Mouse (Mus musculus) limb, embryonic 15.5 days (tissue): Measurements from ENCODE around the gene Mlxipl. TPM values are rescaled to one million over a fixed set of nuclear protein-coding genes. Genes with fewer than 3 reads are reported as not detected.

Source experiments
- ATAC-seq: fragments of 200-750 bp; cut with Nextera tagmentation; 2 replicates; pipeline ENCODE4 v1.8.0; 2017; ENCODE audit warnings: low read depth, moderate TSS enrichment; ENCODE audit not compliant: insufficient number of reproducible peaks, low FRiP score, low TSS enrichment
- H3K27ac ChIP-seq: fragments of 300-500 bp; sonication (generic); 2 replicates; pipeline ENCODE4 v1.5.1; 2015; ENCODE audit warnings: moderate library complexity, mild to moderate bottlenecking, inconsistent platforms
- H3K27me3 ChIP-seq: fragments of 300-500 bp; sonication (generic); 2 replicates; pipeline ENCODE4 v1.6.1; 2015; ENCODE audit warnings: inconsistent platforms
- H3K36me3 ChIP-seq: fragments of 300-500 bp; sonication (generic); 2 replicates; pipeline ENCODE4 v1.6.1; 2015; ENCODE audit warnings: inconsistent platforms
- H3K4me1 ChIP-seq: fragments of 300-500 bp; sonication (generic); 2 replicates; pipeline ENCODE4 v1.6.1; 2015; ENCODE audit warnings: inconsistent platforms
- H3K4me2 ChIP-seq: fragments of 300-500 bp; sonication (generic); 2 replicates; pipeline ENCODE4 v1.6.1; 2015; ENCODE audit warnings: mild to moderate bottlenecking, inconsistent platforms
- H3K4me3 ChIP-seq: fragments of 300-500 bp; sonication (generic); 2 replicates; pipeline ENCODE4 v1.5.1; 2015; ENCODE audit warnings: mild to moderate bottlenecking, inconsistent platforms
- H3K9ac ChIP-seq: fragments of 300-500 bp; sonication (generic); 2 replicates; pipeline ENCODE4 v1.6.1; 2015; ENCODE audit warnings: inconsistent platforms
- H3K9me3 ChIP-seq: fragments of 300-500 bp; sonication (generic); 2 replicates; pipeline ENCODE4 v1.6.1; 2016; ENCODE audit warnings: inconsistent platforms
- WGBS: fragments of 180-500 bp; shearing (Covaris S2); methylation state at CpG from one replicate; pipeline ENCODE4 v1.1.7; 2015; 5-methylcytosine and 5-hydroxymethylcytosine counted together
- polyA plus RNA-seq: library from polyadenylated mRNA; unstranded; fragments of >200 nt; fragmentation: Nextera tagmentation; extraction: Ambion mirVana; gene quantifications from 2 replicates; pipeline ENCODE4 v1.2.1, GENCODE M21; 2015

Gene Mlxipl
- polyA plus RNA-seq, 1 experiment from 2014 or later = 0.86 TPM

- Histone ChIP-seq H3K27me3 (no peaks in the 10 kb centered on the region), H3K4me2 (peak overlapping the region; percentile 56), H3K9me3 (no peaks in the 10 kb centered on the region), H3K36me3 (peaks cover 3% of the 10 kb centered on the region), H3K9ac (peak overlapping the region; percentile 96), H3K4me3 (peak overlapping the region; percentile 98), H3K4me1 (peaks cover 15% of the 10 kb centered on the region), H3K27ac (peak overlapping the region; percentile 96)
- peak; percentile 46 for ATAC-seq
- under 1% methylated on average over 95 of the region's 102 CpGs for WGBS
Observed at GRCm38 (mm10) chr5:135187349-135188213, 97.9 kb downstream of the Mlxipl start.

Other genes with a start within 250 kb of the Mlxipl start
- gene Tmem270, start 183.2 kb upstream of the Mlxipl start, polyA plus RNA-seq = not detected in 2 replicates
- 0.27 and 1.3 TPM in 2 replicates for gene Cldn13, start 174.4 kb upstream of the Mlxipl start, polyA plus RNA-seq
- 13.9 and 17.0 TPM in 2 replicates for gene Mettl27, start 157.5 kb upstream of the Mlxipl start, polyA plus RNA-seq
- 46.3 and 68.0 TPM in 2 replicates for gene Cldn4, start 143.0 kb upstream of the Mlxipl start, polyA plus RNA-seq
- gene Cldn3, start 103.7 kb upstream of the Mlxipl start, polyA plus RNA-seq = 26.0 and 27.2 TPM in 2 replicates
- gene Abhd11, start 80.7 kb upstream of the Mlxipl start, polyA plus RNA-seq = 66.1 and 68.2 TPM in 2 replicates
- 9.9 and 11.3 TPM in 2 replicates for gene Stx1a, start 66.4 kb upstream of the Mlxipl start, polyA plus RNA-seq
- gene Dnajc30, start 25.7 kb upstream of the Mlxipl start, polyA plus RNA-seq = 31.2 and 33.3 TPM in 2 replicates
- gene Bud23, start 24.9 kb upstream of the Mlxipl start, polyA plus RNA-seq = 108 and 109 TPM in 2 replicates
- 7.6 and 9.5 TPM in 2 replicates for gene Vps37d, start 11.6 kb upstream of the Mlxipl start, polyA plus RNA-seq
- 30.1 and 33.4 TPM in 2 replicates for gene Tbl2, start 59.8 kb downstream of the Mlxipl start, polyA plus RNA-seq
- gene Bcl7b, start 78.4 kb downstream of the Mlxipl start, polyA plus RNA-seq = 47.6 and 50.4 TPM in 2 replicates
- gene Baz1b, start 97.4 kb downstream of the Mlxipl start, polyA plus RNA-seq = 34.3 and 38.4 TPM in 2 replicates
- 18.6 and 23.3 TPM in 2 replicates for gene Fzd9, start 161.3 kb downstream of the Mlxipl start, polyA plus RNA-seq